Mouse (Mus musculus) lung, embryonic 15.5 days (tissue): Measurements from ENCODE around the gene Zfp865. TPM values are rescaled to one million over a fixed set of nuclear protein-coding genes. Genes with fewer than 3 reads are reported as not detected.

Experiments used
- polyA plus RNA-seq: library from polyadenylated mRNA; unstranded; fragments of >200 nt; fragmentation: Nextera tagmentation; extraction: Ambion mirVana; gene quantifications from 2 replicates; pipeline ENCODE4 v1.2.1, GENCODE M21; 2015

The Zfp865 gene
- polyA plus RNA-seq, 1 experiment from 2014 or later = 6.7 TPM

Other genes with a start within 250 kb of the Zfp865 start
- gene Fam71e2, start 249.1 kb upstream of the Zfp865 start, polyA plus RNA-seq = not detected in 2 replicates
- 0.19 and 0.26 TPM in 2 replicates for gene Il11, start 237.5 kb upstream of the Zfp865 start, polyA plus RNA-seq
- 0.57 and 0.76 TPM in 2 replicates for gene Tmem190, start 237.4 kb upstream of the Zfp865 start, polyA plus RNA-seq
- gene Tmem238, start 230.7 kb upstream of the Zfp865 start, polyA plus RNA-seq = 20.8 and 21.4 TPM in 2 replicates
- gene Rpl28, start 227.5 kb upstream of the Zfp865 start, polyA plus RNA-seq = 314 and 334 TPM in 2 replicates
- 409 and 411 TPM in 2 replicates for gene Ube2s, start 207.8 kb upstream of the Zfp865 start, polyA plus RNA-seq
- gene Shisa7, start 175.7 kb upstream of the Zfp865 start, polyA plus RNA-seq = 0.94 and 1.3 TPM in 2 replicates
- gene Isoc2b, start 150.1 kb upstream of the Zfp865 start, polyA plus RNA-seq = 10.6 and 12.3 TPM in 2 replicates
- 0.63 and 0.81 TPM in 2 replicates for gene Isoc2a, start 143.2 kb upstream of the Zfp865 start, polyA plus RNA-seq
- 0.16 TPM in 1 of 2 replicates, not detected in the other for gene Gm36210, start 113.9 kb upstream of the Zfp865 start, polyA plus RNA-seq
- 3.2 and 3.4 TPM in 2 replicates for gene Zfp628, start 105.2 kb upstream of the Zfp865 start, polyA plus RNA-seq
- gene Nat14, start 98.3 kb upstream of the Zfp865 start, polyA plus RNA-seq = 2.8 and 3.7 TPM in 2 replicates
- 1.6 and 2.2 TPM in 2 replicates for gene Ssc5d, start 94.6 kb upstream of the Zfp865 start, polyA plus RNA-seq
- 0.39 and 1.2 TPM in 2 replicates for gene Sbk2, start 56.0 kb upstream of the Zfp865 start, polyA plus RNA-seq
- 0.52 and 0.77 TPM in 2 replicates for gene Sbk3, start 49.2 kb upstream of the Zfp865 start, polyA plus RNA-seq
- 31.5 and 32.0 TPM in 2 replicates for gene Zfp579, start 24.2 kb upstream of the Zfp865 start, polyA plus RNA-seq
- 15.8 TPM in 2 replicates for gene Zfp524, start 6.0 kb upstream of the Zfp865 start, polyA plus RNA-seq
- gene Fiz1, start 5.7 kb upstream of the Zfp865 start, polyA plus RNA-seq = 45.5 and 47.3 TPM in 2 replicates
- 1.2 TPM in 1 of 2 replicates, not detected in the other for gene Gm44973, start 4.9 kb upstream of the Zfp865 start, polyA plus RNA-seq
- gene Ccdc106, start 177 bp downstream of the Zfp865 start, polyA plus RNA-seq = 7.0 and 7.6 TPM in 2 replicates
- not detected in 2 replicates for gene 4632433K11Rik, start 13.7 kb downstream of the Zfp865 start, polyA plus RNA-seq
- 4.9 and 5.0 TPM in 2 replicates for gene Zfp784, start 18.1 kb downstream of the Zfp865 start, polyA plus RNA-seq
- 29.2 and 30.0 TPM in 2 replicates for gene Zfp580, start 31.2 kb downstream of the Zfp865 start, polyA plus RNA-seq
- 147 and 150 TPM in 2 replicates for gene U2af2, start 41.8 kb downstream of the Zfp865 start, polyA plus RNA-seq
- gene Epn1, start 59.9 kb downstream of the Zfp865 start, polyA plus RNA-seq = 55.1 and 60.5 TPM in 2 replicates
- gene Rfpl4, start 96.6 kb downstream of the Zfp865 start, polyA plus RNA-seq = not detected in 2 replicates
- 0.47 and 0.64 TPM in 2 replicates for gene Rasl2-9, start 105.6 kb downstream of the Zfp865 start, polyA plus RNA-seq
- not detected in 2 replicates for gene Vmn1r55, start 129.3 kb downstream of the Zfp865 start, polyA plus RNA-seq
- gene Vmn1r56, start 176.4 kb downstream of the Zfp865 start, polyA plus RNA-seq = not detected in 2 replicates
- gene Vmn1r57, start 198.1 kb downstream of the Zfp865 start, polyA plus RNA-seq = not detected in 2 replicates